9 mouse cellular contexts compared by ENCODE assay signal in genomic region chrX:52163418-52164133, GRCm38 (mm10). TPM values are rescaled to one million over a fixed set of nuclear protein-coding genes. Genes with fewer than 3 reads are reported as not detected.
DNase-seq lines count a peak whose midpoint lies in the region; ATAC-seq lines count a peak whose summit lies in the region.
"Had no signal": no experiment of that assay in that cellular context is flagged by ENCODE, and none has a peak within 500 bp of the region (broad histone marks: within the 10 kb centered on the region; RNA-seq: fewer than 3 reads in every experiment).

No protein-coding gene starts in this region.

- no peaks in the 10 kb centered on the region for H3K9me3 ChIP-seq in embryonic facial prominence, embryonic 12.5 days
- H3K9me3 ChIP-seq in liver, embryonic 13.5 days (replicated peaks) = no peaks in the 10 kb centered on the region

- peak overlapping the region; percentile 57 for H3K4me2 ChIP-seq in embryonic facial prominence, embryonic 12.5 days (replicated peaks)
- peak overlapping the region; percentile 88 for H3K4me2 ChIP-seq in liver, embryonic 13.5 days

- H3K27ac ChIP-seq in embryonic facial prominence, embryonic 12.5 days = no peak overlapping the region
- H3K27ac ChIP-seq in liver, embryonic 13.5 days = no peak overlapping the region

- 20% methylated on average over 25 of the region's 25 CpGs for WGBS in embryonic facial prominence, embryonic 12.5 days
- WGBS in liver, embryonic 13.5 days (ENCODE audit: insufficient replicate concordance) = 20% methylated on average over 25 of the region's 25 CpGs

- H3K36me3 ChIP-seq in embryonic facial prominence, embryonic 12.5 days = no peaks in the 10 kb centered on the region
- no peaks in the 10 kb centered on the region for H3K36me3 ChIP-seq in liver, embryonic 13.5 days

- H3K4me1 ChIP-seq in embryonic facial prominence, embryonic 12.5 days = no peaks in the 10 kb centered on the region
- H3K4me1 ChIP-seq in liver, embryonic 13.5 days (replicated peaks) = peaks cover 13% of the 10 kb centered on the region; the same call in 1 of the 2 replicates

- DNase-seq in kidney, adult 18-20 months = peak; percentile 41
- no peak for DNase-seq in kidney, adult 11 months
- DNase-seq in heart, postnatal 36 days = peak; percentile 10 to 14
- no peak for DNase-seq in liver, embryonic 13.5 days
- peak; percentile 30 for DNase-seq in retina, postnatal 1 day
- no peak for DNase-seq in adipocyte (ENCODE audit: low spot score)

- peaks cover 12% of the 10 kb centered on the region; the same call in 1 of the 2 replicates for H3K27me3 ChIP-seq in embryonic facial prominence, embryonic 12.5 days
- H3K27me3 ChIP-seq in liver, embryonic 13.5 days = peaks cover 31% of the 10 kb centered on the region
- H3K27me3 ChIP-seq: Patski had no signal

- peak overlapping the region; percentile 71 for H3K9ac ChIP-seq in embryonic facial prominence, embryonic 12.5 days
- peak overlapping the region; percentile 72 for H3K9ac ChIP-seq in liver, embryonic 13.5 days

- peak overlapping the region; percentile 54 for H3K4me3 ChIP-seq in embryonic facial prominence, embryonic 12.5 days
- peak overlapping the region; percentile 64 for H3K4me3 ChIP-seq in liver, embryonic 13.5 days (replicated peaks)

- ATAC-seq in embryonic facial prominence, embryonic 12.5 days (ENCODE audit: insufficient number of reproducible peaks, insufficient read depth, low FRiP score, low TSS enrichment) = no peak
- no peak for ATAC-seq in liver, embryonic 13.5 days (ENCODE audit: low read depth)
- no peak for ATAC-seq in megakaryocyte, adult 5-6 weeks (ENCODE audit: poor library complexity, severe bottlenecking)
- ATAC-seq: Patski had no signal

- intact Hi-C loops in heart, postnatal 36 days (cut with DNase I) = loop anchor here (2.0 to 10.0 kb wide), 4 partner anchors 41 to 211 kb away; no protein-coding TSS in a partner anchor

RNA-seq across cellular contexts. Expression of gene Gpc4, which starts 1.5 kb away (rescaled TPM):
- 41.9 and 44.4 TPM in 2 replicates for polyA plus RNA-seq in embryonic facial prominence, embryonic 12.5 days (2016; fragmentation: Nextera tagmentation; extraction: Ambion mirVana)
- total RNA-seq in heart, postnatal 36 days (2021) = 10 to 100 TPM; 38.4 to 42.0 TPM
- polyA plus RNA-seq in liver, embryonic 13.5 days (2015; fragmentation: Nextera tagmentation; extraction: Ambion mirVana) = 5.1 and 5.9 TPM in 2 replicates
- total RNA-seq in megakaryocyte, adult 5-6 weeks (2015) = 1.0 and 1.9 TPM in 2 replicates
- 0.37 and 0.40 TPM in 2 replicates for total RNA-seq in megakaryocyte, adult 5-6 weeks (2017)

Comparison
In these comparisons a context has a peak if more than half of its experiments do, and no peak if none do; other contexts are left out.
1. DNase-seq: peak in kidney, adult 18-20 months (single experiment), heart, postnatal 36 days (2 of 2) and retina, postnatal 1 day (single experiment); none in kidney, adult 11 months (single experiment), liver, embryonic 13.5 days (single experiment) and adipocyte (single experiment).
2. RNA of gene Gpc4, which starts 1.5 kb away (total RNA-seq): 38.4 to 42.0 TPM in heart, postnatal 36 days; 0.37 to 1.9 TPM in megakaryocyte, adult 5-6 weeks; every median in the first group is over 10 times any median in the second.